Mouse (Mus musculus) midbrain, embryonic 13.5 days (tissue): ENCODE measurements around the gene Smarca2. TPM values are rescaled to one million over a fixed set of nuclear protein-coding genes. Genes with fewer than 3 reads are reported as not detected.

Experiments used
- ATAC-seq: fragments of 200-750 bp; cut with Nextera tagmentation; 2 replicates; pipeline ENCODE4 v1.8.0; 2017; ENCODE audit warnings: mild to moderate bottlenecking, moderate TSS enrichment, moderate library complexity
- H3K27ac ChIP-seq: fragments of 300-500 bp; sonication (generic); 2 replicates; pipeline ENCODE4 v1.5.1; 2015; ENCODE audit warnings: inconsistent platforms, mild to moderate bottlenecking, moderate library complexity
- H3K27me3 ChIP-seq: fragments of 300-500 bp; sonication (generic); 2 replicates; pipeline ENCODE4 v1.6.1; 2015; ENCODE audit warnings: mild to moderate bottlenecking, inconsistent platforms
- H3K36me3 ChIP-seq: fragments of 300-500 bp; sonication (generic); 2 replicates; pipeline ENCODE4 v1.6.1; 2015; ENCODE audit warnings: mild to moderate bottlenecking, inconsistent platforms
- H3K4me1 ChIP-seq: fragments of 300-500 bp; sonication (generic); replicated peaks from 2 replicates; pipeline ENCODE4 v1.6.1; 2015; ENCODE audit warnings: inconsistent platforms
- H3K4me2 ChIP-seq: fragments of 300-500 bp; sonication (generic); replicated peaks from 2 replicates; pipeline ENCODE4 v1.6.1; 2015; ENCODE audit warnings: moderate library complexity, mild to moderate bottlenecking, inconsistent platforms
- H3K4me3 ChIP-seq: fragments of 300-500 bp; sonication (generic); replicated peaks from 2 replicates; pipeline ENCODE4 v1.5.1; 2015; ENCODE audit warnings: mild to moderate bottlenecking, inconsistent platforms
- H3K9ac ChIP-seq: fragments of 300-500 bp; sonication (generic); replicated peaks from 2 replicates; pipeline ENCODE4 v1.6.1; 2015; ENCODE audit warnings: mild to moderate bottlenecking, inconsistent platforms
- H3K9me3 ChIP-seq: fragments of 300-500 bp; sonication (generic); 2 replicates; pipeline ENCODE4 v1.6.1; 2016; ENCODE audit warnings: mild to moderate bottlenecking, inconsistent platforms
- WGBS: fragments of 180-500 bp; shearing (Covaris S2); methylation state at CpG from one replicate; pipeline ENCODE4 v1.1.7; 2015; 5-methylcytosine and 5-hydroxymethylcytosine counted together
- polyA plus RNA-seq: library from polyadenylated mRNA; unstranded; fragments of >200 nt; fragmentation: Nextera tagmentation; extraction: Ambion mirVana; gene quantifications from 2 replicates; pipeline ENCODE4 v1.2.1, GENCODE M21; 2015

The Smarca2 gene
- polyA plus RNA-seq, 1 experiment from 2014 or later, result 109 TPM

GRCm38 (mm10) chr19:26769609-26770500 is 165.0 kb downstream of the Smarca2 start:
- H3K4me2 ChIP-seq, result peak overlapping the region; percentile 56
- WGBS, result 5% methylated on average over 16 of the region's 16 CpGs
- peak; percentile 90 for ATAC-seq
- no peaks in the 10 kb centered on the region for H3K9me3 ChIP-seq
- peak overlapping the region; percentile 99 for H3K27ac ChIP-seq
- no peaks in the 10 kb centered on the region for H3K27me3 ChIP-seq
- H3K9ac ChIP-seq, result peak overlapping the region; percentile 55
- H3K4me1 ChIP-seq, result peaks cover 44% of the 10 kb centered on the region
- peak overlapping the region; percentile 22 for H3K4me3 ChIP-seq
- H3K36me3 ChIP-seq, result peaks cover 26% of the 10 kb centered on the region

GRCm38 (mm10) chr19:26770592-26770991 is 165.7 kb downstream of the Smarca2 start:
- Histone ChIP-seq H3K4me2 (peak overlapping the region; percentile 56), H3K4me1 (peaks cover 44% of the 10 kb centered on the region), H3K27me3 (no peaks in the 10 kb centered on the region), H3K36me3 (peaks cover 29% of the 10 kb centered on the region), H3K4me3 (no peak overlapping the region), H3K27ac (peak overlapping the region; percentile 99), H3K9ac (peak overlapping the region; percentile 55), H3K9me3 (no peaks in the 10 kb centered on the region)
- WGBS, result 7% methylated on average over 6 of the region's 6 CpGs
- peak; percentile 79 for ATAC-seq

- Histone ChIP-seq H3K4me2 (no peak overlapping the region), H3K4me3 (no peak overlapping the region), H3K27ac (peak overlapping the region; percentile 99), H3K9me3 (no peaks in the 10 kb centered on the region), H3K9ac (no peak overlapping the region), H3K27me3 (no peaks in the 10 kb centered on the region), H3K4me1 (peaks cover 44% of the 10 kb centered on the region), H3K36me3 (peaks cover 43% of the 10 kb centered on the region)
- 94% methylated on average over 11 of the region's 11 CpGs for WGBS
- no peak for ATAC-seq
Measured at GRCm38 (mm10) chr19:26772051-26772583, 167.3 kb downstream of the Smarca2 start.

- peaks cover 12% of the 10 kb centered on the region for H3K4me1 ChIP-seq
- H3K27me3 ChIP-seq, result no peaks in the 10 kb centered on the region
- 82% methylated on average over 27 of the region's 27 CpGs for WGBS
- no peak overlapping the region for H3K9ac ChIP-seq
- no peak overlapping the region for H3K4me3 ChIP-seq
- peak overlapping the region; percentile 61 for H3K27ac ChIP-seq
- H3K36me3 ChIP-seq, result peaks cover 60% of the 10 kb centered on the region
- no peak overlapping the region for H3K4me2 ChIP-seq
- ATAC-seq, result no peak
- H3K9me3 ChIP-seq, result no peaks in the 10 kb centered on the region
Measured at GRCm38 (mm10) chr19:26776066-26777025, 171.5 kb downstream of the Smarca2 start.

GRCm38 (mm10) chr19:26778199-26778598 is 173.3 kb downstream of the Smarca2 start:
- H3K9me3 ChIP-seq, result no peaks in the 10 kb centered on the region
- H3K4me2 ChIP-seq, result no peak overlapping the region
- H3K36me3 ChIP-seq, result peaks cover 44% of the 10 kb centered on the region
- H3K4me1 ChIP-seq, result no peaks in the 10 kb centered on the region
- H3K4me3 ChIP-seq, result no peak overlapping the region
- H3K27ac ChIP-seq, result no peak overlapping the region
- 93% methylated on average over 5 of the region's 5 CpGs for WGBS
- ATAC-seq, result no peak
- no peaks in the 10 kb centered on the region for H3K27me3 ChIP-seq
- no peak overlapping the region for H3K9ac ChIP-seq

GRCm38 (mm10) chr19:26781209-26781608 is 176.4 kb downstream of the Smarca2 start:
- H3K4me2 ChIP-seq, result no peak overlapping the region
- WGBS, result 95% methylated on average over 2 of the region's 2 CpGs
- no peak for ATAC-seq
- no peaks in the 10 kb centered on the region for H3K27me3 ChIP-seq
- no peak overlapping the region for H3K9ac ChIP-seq
- peaks cover 25% of the 10 kb centered on the region for H3K36me3 ChIP-seq
- no peaks in the 10 kb centered on the region for H3K9me3 ChIP-seq
- H3K4me1 ChIP-seq, result no peaks in the 10 kb centered on the region
- no peak overlapping the region for H3K4me3 ChIP-seq
- H3K27ac ChIP-seq, result no peak overlapping the region

GRCm38 (mm10) chr19:26788446-26788845 is 183.6 kb downstream of the Smarca2 start:
- H3K27me3 ChIP-seq, result no peaks in the 10 kb centered on the region
- WGBS, result 89% methylated on average over 5 of the region's 5 CpGs
- H3K9ac ChIP-seq, result no peak overlapping the region
- no peaks in the 10 kb centered on the region for H3K36me3 ChIP-seq
- no peak overlapping the region for H3K4me3 ChIP-seq
- no peak overlapping the region for H3K27ac ChIP-seq
- no peak for ATAC-seq
- H3K4me1 ChIP-seq, result no peaks in the 10 kb centered on the region
- H3K4me2 ChIP-seq, result no peak overlapping the region
- no peaks in the 10 kb centered on the region for H3K9me3 ChIP-seq

- Histone ChIP-seq H3K27me3 (no peaks in the 10 kb centered on the region), H3K4me1 (no peaks in the 10 kb centered on the region), H3K9me3 (no peaks in the 10 kb centered on the region), H3K4me3 (no peak overlapping the region), H3K9ac (no peak overlapping the region), H3K4me2 (no peak overlapping the region), H3K27ac (no peak overlapping the region), H3K36me3 (no peaks in the 10 kb centered on the region)
- 86% methylated on average over 5 of the region's 5 CpGs for WGBS
- no peak for ATAC-seq
Measured at GRCm38 (mm10) chr19:26790386-26791346, 185.8 kb downstream of the Smarca2 start.

- 82% methylated on average over 1 of the region's 3 CpGs for WGBS
- Histone ChIP-seq H3K4me3 (no peak overlapping the region), H3K36me3 (no peaks in the 10 kb centered on the region), H3K9me3 (no peaks in the 10 kb centered on the region), H3K4me1 (no peaks in the 10 kb centered on the region), H3K9ac (no peak overlapping the region), H3K27me3 (no peaks in the 10 kb centered on the region), H3K4me2 (no peak overlapping the region), H3K27ac (no peak overlapping the region)
- no peak for ATAC-seq
Measured at GRCm38 (mm10) chr19:26794315-26794714, 189.5 kb downstream of the Smarca2 start.

GRCm38 (mm10) chr19:26796006-26796405 is 191.2 kb downstream of the Smarca2 start:
- Histone ChIP-seq H3K4me2 (no peak overlapping the region), H3K9me3 (no peaks in the 10 kb centered on the region), H3K36me3 (no peaks in the 10 kb centered on the region), H3K27me3 (no peaks in the 10 kb centered on the region), H3K4me1 (no peaks in the 10 kb centered on the region), H3K27ac (no peak overlapping the region), H3K9ac (no peak overlapping the region), H3K4me3 (no peak overlapping the region)
- no peak for ATAC-seq
- WGBS, result 81% methylated on average over 4 of the region's 4 CpGs

GRCm38 (mm10) chr19:26804401-26804800 is 199.6 kb downstream of the Smarca2 start:
- Histone ChIP-seq H3K4me3 (no peak overlapping the region), H3K4me1 (no peaks in the 10 kb centered on the region), H3K9ac (no peak overlapping the region), H3K9me3 (no peaks in the 10 kb centered on the region), H3K36me3 (no peaks in the 10 kb centered on the region), H3K4me2 (no peak overlapping the region), H3K27me3 (no peaks in the 10 kb centered on the region), H3K27ac (no peak overlapping the region)
- WGBS, result 94% methylated on average over 4 of the region's 4 CpGs
- no peak for ATAC-seq
